In the genomic region with DNA sequence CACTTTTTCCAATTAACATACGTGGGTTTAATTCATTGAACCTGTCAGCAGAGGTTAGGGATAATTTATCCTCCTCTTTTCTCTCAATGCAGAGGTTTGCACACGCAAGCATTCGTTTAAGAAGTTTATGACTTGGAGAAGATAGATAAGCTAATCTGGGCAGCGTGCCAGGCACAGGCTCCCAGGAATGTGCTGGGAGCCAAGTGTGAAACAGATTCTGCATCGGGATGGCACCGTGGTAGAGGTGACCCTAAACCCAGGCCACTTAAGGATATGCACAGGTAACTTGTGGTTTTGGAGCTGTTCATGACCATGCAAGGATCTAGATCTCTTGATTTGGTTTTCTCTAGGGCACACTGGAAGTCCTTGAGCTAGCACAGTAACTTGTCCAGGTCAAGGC, we compare ENCODE assay signal across 12 mouse cellular contexts.
A peak's percentile ranks its signal among the peaks of the same experiment; 100 is the strongest.
DNase-seq lines count a peak whose midpoint lies in the region; ATAC-seq and TF ChIP-seq lines count a peak whose summit lies in the region.
"Had no signal": no experiment of that assay in that cellular context is flagged by ENCODE, and none has a peak within 500 bp of the region (broad histone marks: within the 10 kb centered on the region; RNA-seq: fewer than 3 reads in every experiment).

No protein-coding gene starts in this region.

- TF ChIP-seq CTCF in stomach, postnatal 0 days (IDR thresholded peaks at IDR 0.05; ENCODE audit: low read depth), result no peak

- no peaks in the 10 kb centered on the region for H3K36me3 ChIP-seq in stomach, postnatal 0 days (ENCODE audit: control insufficient read depth, insufficient read depth, low read length)
- H3K36me3 ChIP-seq: G1E; intestine, embryonic 15.5 days; lung, embryonic 15.5 days had no signal

- DNase-seq in adrenal gland, adult (ENCODE audit: inconsistent age in 2 of 2, low spot score in 1 of 2), result peak; percentile 43 to 78
- no peak for DNase-seq in adrenal gland, postnatal 4 days (ENCODE audit: low spot score in 2 of 2)
- DNase-seq in kidney, adult 9 months, result peak; percentile 2
- no peak for DNase-seq in kidney, adult 11 months
- DNase-seq in urinary bladder, postnatal 14 days (ENCODE audit: low spot score), result peak; percentile 9
- no peak for DNase-seq in urinary bladder, adult 2 months (ENCODE audit: low spot score)
- peak; percentile 19 for DNase-seq in stomach, postnatal 0 days (ENCODE audit: low spot score)
- no peak for DNase-seq in gastrocnemius, adult 18-20 months (ENCODE audit: low spot score)
- DNase-seq: cerebellum, postnatal 36 days had no signal

- no peak overlapping the region for H3K9ac ChIP-seq in stomach, postnatal 0 days (ENCODE audit: low read length)
- H3K9ac ChIP-seq: intestine, embryonic 15.5 days; lung, embryonic 15.5 days had no signal

- H3K27ac ChIP-seq in stomach, postnatal 0 days (replicated peaks), result no peak overlapping the region
- H3K27ac ChIP-seq: intestine, embryonic 15.5 days; lung, embryonic 15.5 days had no signal

- no peak overlapping the region for H3K4me3 ChIP-seq in stomach, postnatal 0 days (ENCODE audit: low read depth, low read length)
- H3K4me3 ChIP-seq: intestine, embryonic 15.5 days; lung, embryonic 15.5 days had no signal

- no peak for ATAC-seq in stomach, postnatal 0 days (ENCODE audit: low FRiP score, low TSS enrichment)
- ATAC-seq: intestine, embryonic 15.5 days had no signal

- no peaks in the 10 kb centered on the region for H3K27me3 ChIP-seq in stomach, postnatal 0 days (ENCODE audit: control insufficient read depth, insufficient read depth, low read length)
- H3K27me3 ChIP-seq: intestine, embryonic 15.5 days had no signal

- 32% methylated on average over 6 of the region's 6 CpGs for WGBS in stomach, postnatal 0 days

- no peak for TF ChIP-seq EP300 in stomach, postnatal 0 days (optimal IDR thresholded peaks at IDR 0.05)

- H3K4me1 ChIP-seq in stomach, postnatal 0 days (replicated peaks; ENCODE audit: control insufficient read depth, insufficient read depth), result no peaks in the 10 kb centered on the region
- H3K4me1 ChIP-seq: intestine, embryonic 15.5 days had no signal

- no peak overlapping the region for H3K4me2 ChIP-seq in stomach, postnatal 0 days (replicated peaks; ENCODE audit: low read depth)
- H3K4me2 ChIP-seq: intestine, embryonic 15.5 days; lung, embryonic 15.5 days had no signal

- H3K9me3 ChIP-seq in stomach, postnatal 0 days (ENCODE audit: control insufficient read depth, low read length), result no peaks in the 10 kb centered on the region
- H3K9me3 ChIP-seq: G1E; intestine, embryonic 15.5 days; lung, embryonic 15.5 days had no signal

Comparison
In these comparisons a context has a peak if more than half of its experiments do, and no peak if none do; other contexts are left out.
1. DNase-seq: peak in adrenal gland, adult (2 of 2), kidney, adult 9 months (single experiment), urinary bladder, postnatal 14 days (single experiment) and stomach, postnatal 0 days (single experiment); none in adrenal gland, postnatal 4 days (0 of 2), kidney, adult 11 months (single experiment), urinary bladder, adult 2 months (single experiment) and gastrocnemius, adult 18-20 months (single experiment).